Mouse (Mus musculus) intestine, embryonic 16.5 days (tissue): ENCODE measurements around the gene Fscn2. TPM values are rescaled to one million over a fixed set of nuclear protein-coding genes. Genes with fewer than 3 reads are reported as not detected.
"Not testable (repeated sequence)": the region's sequence is repeated elsewhere in the genome, so short reads cannot be mapped to it uniquely, and the experiment has no call there.

ENCODE experiments used
- ATAC-seq: fragments of 200-750 bp; cut with Nextera tagmentation; 2 replicates; pipeline ENCODE4 v1.8.0; 2017; ENCODE audit warnings: moderate TSS enrichment, moderate library complexity
- H3K27ac ChIP-seq: fragments of 300-500 bp; sonication (generic); 2 replicates; pipeline ENCODE4 v1.5.1; 2014; ENCODE audit warnings: mild to moderate bottlenecking, low read length
- H3K27me3 ChIP-seq: fragments of 300-500 bp; sonication (generic); replicated peaks from 2 replicates; pipeline ENCODE4 v1.6.1; 2014; ENCODE audit warnings: low read length, control low read depth, mixed read lengths; ENCODE audit not compliant: control insufficient read depth, insufficient read depth
- H3K36me3 ChIP-seq: fragments of 300-500 bp; sonication (generic); 2 replicates; pipeline ENCODE4 v1.6.1; 2014; ENCODE audit warnings: low read length, control low read depth; ENCODE audit not compliant: control insufficient read depth, insufficient read depth
- H3K4me1 ChIP-seq: fragments of 300-500 bp; sonication (generic); 2 replicates; pipeline ENCODE4 v1.6.1; 2014; ENCODE audit warnings: low read length, control low read depth, mixed read lengths; ENCODE audit not compliant: control insufficient read depth, insufficient read depth
- H3K4me2 ChIP-seq: fragments of 300-500 bp; sonication (generic); 2 replicates; pipeline ENCODE4 v1.6.1; 2014; ENCODE audit warnings: low read depth, low read length, control low read depth
- H3K4me3 ChIP-seq: fragments of 300-500 bp; sonication (generic); 2 replicates; pipeline ENCODE4 v1.5.1; 2014; ENCODE audit warnings: mild to moderate bottlenecking, low read length
- H3K9ac ChIP-seq: fragments of 300-500 bp; sonication (generic); 2 replicates; pipeline ENCODE4 v1.6.1; 2014; ENCODE audit warnings: low read depth, low read length
- H3K9me3 ChIP-seq: fragments of 300-500 bp; sonication (generic); 2 replicates; pipeline ENCODE4 v1.6.1; 2016; ENCODE audit warnings: low read length, control low read depth; ENCODE audit not compliant: control insufficient read depth
- WGBS: fragments of 180-500 bp; shearing (Covaris S2); extraction: QIAGEN DNeasy Blood & Tissue Kit; methylation state at CpG from one replicate; pipeline ENCODE4 v1.1.7; 2014; 5-methylcytosine and 5-hydroxymethylcytosine counted together
- polyA plus RNA-seq: library from polyadenylated mRNA; unstranded; fragments of >200 nt; fragmentation: Nextera tagmentation; extraction: Ambion mirVana; gene quantifications from 2 replicates; pipeline ENCODE4 v1.2.1, GENCODE M21; 2015

Gene Fscn2
- polyA plus RNA-seq, 1 experiment from 2014 or later, result 0.55 TPM

DNA sequence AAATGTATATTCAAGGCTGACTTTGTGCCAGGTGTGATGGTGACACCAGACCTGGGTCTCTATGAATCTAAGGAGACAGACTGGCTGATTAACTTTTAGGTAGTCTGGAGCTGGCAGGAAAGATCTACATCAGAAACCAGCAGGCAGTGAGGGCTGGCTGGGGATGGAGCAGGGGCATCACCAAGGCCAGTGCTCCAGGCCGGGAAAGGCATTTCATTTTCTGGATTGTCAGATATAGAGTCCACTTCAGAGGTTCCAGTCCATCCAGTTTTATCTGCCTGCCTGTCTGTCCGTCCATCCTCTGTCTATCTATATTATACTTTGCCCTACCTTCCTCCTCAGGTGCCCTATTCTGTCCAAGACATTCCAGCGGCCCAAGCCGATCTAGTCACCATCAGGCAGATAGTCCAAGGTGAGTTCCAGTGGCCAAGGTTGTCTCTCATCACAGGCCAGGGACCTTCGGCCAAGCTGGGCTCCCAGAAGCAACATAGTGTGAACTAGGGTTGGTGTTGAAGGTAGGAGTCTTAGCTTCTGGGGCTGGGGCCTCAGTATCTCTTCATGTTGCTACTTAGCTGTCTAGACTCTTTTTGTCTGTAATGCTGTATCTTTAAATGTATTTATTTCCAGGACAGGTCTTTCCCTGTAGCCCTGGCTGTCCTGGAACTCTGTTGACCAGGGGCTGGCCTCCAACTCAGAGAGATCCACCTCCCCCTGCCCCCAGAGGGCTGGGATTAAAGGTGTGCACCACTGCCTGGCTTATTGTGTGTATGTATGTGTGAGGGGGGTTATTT, 17.6 kb upstream of the Fscn2 start:
- no peaks in the 10 kb centered on the region for H3K27me3 ChIP-seq
- H3K4me1 ChIP-seq, result peaks cover 13% of the 10 kb centered on the region
- no peaks in the 10 kb centered on the region for H3K9me3 ChIP-seq
- no peak overlapping the region for H3K4me3 ChIP-seq
- 58% methylated on average over 5 of the region's 5 CpGs for WGBS
- no peak overlapping the region for H3K9ac ChIP-seq
- H3K27ac ChIP-seq, result peak overlapping the region; percentile 6
- no peak overlapping the region for H3K4me2 ChIP-seq
- ATAC-seq, result no peak
- H3K36me3 ChIP-seq, result no peaks in the 10 kb centered on the region

DNA sequence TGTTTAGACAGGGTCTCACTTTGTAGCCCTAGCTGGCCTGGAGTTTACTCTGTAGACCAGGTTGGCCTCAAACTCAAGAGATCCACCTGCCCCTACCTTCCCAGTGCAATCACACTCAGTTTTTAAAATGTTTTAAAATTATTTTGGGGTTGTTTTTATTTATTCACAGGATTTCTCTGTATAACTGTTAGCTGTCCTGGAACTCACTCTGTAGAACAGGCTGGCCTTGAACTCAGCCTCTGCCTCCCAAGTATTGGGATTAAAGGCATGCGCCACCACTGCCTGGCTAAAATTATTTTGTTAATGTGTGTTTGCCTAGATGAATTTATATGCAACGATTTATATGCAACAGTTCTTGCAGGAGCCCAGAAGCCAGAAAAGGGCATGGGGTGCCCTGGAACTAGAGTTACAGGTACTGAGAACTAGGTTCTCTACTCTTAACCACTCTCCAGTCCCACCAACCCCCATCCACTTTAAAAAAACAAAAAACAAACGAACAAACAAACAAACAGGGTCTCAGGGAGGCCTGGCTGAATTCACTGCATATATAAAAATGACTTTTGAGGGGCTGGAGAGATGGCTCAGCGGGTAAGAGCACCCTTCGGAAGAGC, 16.9 kb upstream of the Fscn2 start:
- ATAC-seq, result no peak
- H3K4me2 ChIP-seq, result no peak overlapping the region
- H3K4me3 ChIP-seq, result no peak overlapping the region
- H3K4me1 ChIP-seq, result peaks cover 9% of the 10 kb centered on the region
- no peaks in the 10 kb centered on the region for H3K9me3 ChIP-seq
- H3K9ac ChIP-seq, result no peak overlapping the region
- 44% methylated on average over 5 of the region's 5 CpGs for WGBS
- peak overlapping the region; percentile 45 for H3K27ac ChIP-seq
- no peaks in the 10 kb centered on the region for H3K27me3 ChIP-seq
- no peaks in the 10 kb centered on the region for H3K36me3 ChIP-seq

DNA sequence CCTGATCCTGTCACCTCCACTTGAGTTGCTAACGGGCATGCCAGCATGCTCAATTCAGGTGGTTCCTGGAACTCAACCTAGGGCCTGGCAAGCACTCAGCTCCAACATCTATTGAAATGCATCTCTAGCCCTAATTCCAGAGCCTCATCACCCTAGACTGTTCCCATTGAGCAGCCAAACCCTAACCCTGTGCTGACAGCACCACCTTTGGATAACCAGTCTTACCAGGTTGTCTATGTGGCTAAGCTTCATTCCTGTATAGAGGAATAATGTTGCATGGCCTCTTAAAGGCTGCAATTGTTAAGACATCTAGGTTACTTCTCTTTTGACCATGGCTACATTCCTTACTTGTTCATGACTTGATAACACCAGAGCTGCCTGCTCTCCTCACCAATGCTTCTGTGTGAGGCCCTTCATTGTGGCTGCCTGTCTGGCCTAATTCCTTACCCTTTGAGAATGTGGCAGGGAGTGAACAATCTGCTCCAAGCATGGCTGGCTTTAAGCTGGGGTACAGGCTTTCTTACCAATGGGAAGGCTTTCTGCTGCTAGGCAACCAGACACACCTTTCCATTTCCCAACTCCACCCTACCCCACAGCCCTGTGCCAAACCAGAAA, 16.2 kb upstream of the Fscn2 start:
- H3K4me1 ChIP-seq, result peaks cover 8% of the 10 kb centered on the region
- ATAC-seq, result no peak
- 38% methylated on average over 1 of the region's 1 CpGs for WGBS
- peak overlapping the region; percentile 60; the same call in 1 of the 2 replicates for H3K27ac ChIP-seq
- H3K4me2 ChIP-seq, result peak overlapping the region; percentile 50
- no peaks in the 10 kb centered on the region for H3K27me3 ChIP-seq
- peak overlapping the region; percentile 62 for H3K9ac ChIP-seq
- no peaks in the 10 kb centered on the region for H3K9me3 ChIP-seq
- peak overlapping the region; percentile 39 for H3K4me3 ChIP-seq
- H3K36me3 ChIP-seq, result no peaks in the 10 kb centered on the region

GRCm38 (mm10) chr11:120346383-120347034, 14.8 kb upstream of the Fscn2 start:
- not testable (repeated sequence) for ATAC-seq, H3K27me3 ChIP-seq, H3K9me3 ChIP-seq, H3K27ac ChIP-seq, H3K36me3 ChIP-seq
- peak overlapping the region; percentile 72 for H3K9ac ChIP-seq
- peak overlapping the region; percentile 56 for H3K4me3 ChIP-seq
- WGBS, result 29% methylated on average over 10 of the region's 13 CpGs
- H3K4me2 ChIP-seq, result peak overlapping the region; percentile 67
- peaks cover 20% of the 10 kb centered on the region for H3K4me1 ChIP-seq

DNA sequence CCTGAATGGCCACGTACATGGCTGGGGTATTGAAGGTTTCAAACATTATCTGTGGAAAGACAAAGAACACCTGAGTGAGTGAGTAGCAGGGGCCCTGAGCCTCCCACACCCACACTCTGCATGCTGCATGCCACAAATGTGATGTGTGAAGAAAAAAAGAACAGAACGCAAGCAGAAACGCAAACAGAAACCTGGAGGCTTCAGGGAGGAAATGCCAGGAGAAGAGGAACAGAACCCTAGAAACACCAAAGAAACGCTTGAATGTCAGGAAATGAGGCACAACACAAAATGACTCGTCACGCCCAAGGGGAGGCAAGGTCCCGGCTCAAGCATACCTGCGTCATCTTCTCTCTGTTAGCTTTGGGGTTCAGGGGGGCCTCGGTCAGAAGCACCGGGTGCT, 14.0 kb upstream of the Fscn2 start:
- Histone ChIP-seq H3K4me1 (peaks cover 27% of the 10 kb centered on the region), H3K27me3 (no peaks in the 10 kb centered on the region), H3K9me3 (no peaks in the 10 kb centered on the region), H3K4me3 (peak overlapping the region; percentile 100), H3K36me3 (no peaks in the 10 kb centered on the region), H3K9ac (peak overlapping the region; percentile 100), H3K27ac (peak overlapping the region; percentile 99), H3K4me2 (peak overlapping the region; percentile 35)
- no peak for ATAC-seq
- under 1% methylated on average over 10 of the region's 10 CpGs for WGBS

DNA sequence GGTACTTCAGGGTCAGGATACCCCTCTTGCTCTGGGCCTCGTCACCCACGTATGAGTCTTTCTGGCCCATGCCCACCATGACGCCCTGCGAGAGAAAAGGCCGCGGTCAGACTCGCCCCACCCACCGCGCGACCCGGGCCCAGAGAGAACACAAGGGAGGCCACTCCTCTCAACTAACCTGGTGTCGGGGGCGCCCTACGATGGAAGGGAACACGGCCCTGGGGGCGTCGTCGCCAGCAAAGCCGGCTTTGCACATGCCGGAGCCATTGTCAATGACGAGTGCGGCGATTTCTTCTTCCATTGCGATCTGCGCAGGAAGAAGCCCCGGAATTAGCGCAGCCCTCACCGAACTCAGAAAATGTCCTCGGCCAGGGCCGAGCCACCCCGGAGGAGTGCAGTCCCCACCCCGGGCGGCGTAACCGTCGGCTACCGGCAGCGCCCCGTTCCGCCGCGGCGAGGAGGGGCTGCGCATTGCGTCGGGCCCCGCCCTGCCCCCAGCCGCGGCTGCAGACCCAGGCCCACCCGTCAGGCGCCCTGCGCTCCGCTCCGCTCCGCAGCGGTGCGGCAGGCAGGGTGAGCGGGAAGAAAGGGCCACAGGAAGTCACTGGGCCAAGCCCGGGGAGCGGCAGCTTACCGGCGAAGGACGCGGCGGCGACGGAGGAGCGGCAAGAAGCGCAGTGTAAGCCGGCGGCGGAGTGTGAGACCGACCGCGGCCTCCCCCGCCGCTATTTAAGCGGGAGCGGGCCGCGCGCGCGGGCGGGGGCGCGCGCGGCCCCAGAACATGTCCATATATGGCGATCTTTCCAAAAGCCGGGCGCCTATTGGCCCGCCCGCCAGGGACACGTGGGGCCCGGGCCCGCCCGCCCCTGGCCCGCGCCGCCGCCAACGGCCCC, 13.3 kb upstream of the Fscn2 start, which contains the start of gene Actg1:
Gene Actg1, minus strand, starts transcription at position 752 of the 893 bp plus-strand sequence.
- peak; percentile 64 for ATAC-seq
- Histone ChIP-seq H3K9ac (peak within 1 kb of the TSS; percentile 100), H3K4me2 (peak within 1 kb of the TSS; percentile 91), H3K36me3 (no peaks in the 10 kb centered on the region), H3K27me3 (no peaks in the 10 kb centered on the region), H3K9me3 (no peaks in the 10 kb centered on the region), H3K27ac (peak within 1 kb of the TSS; percentile 100), H3K4me3 (peak within 1 kb of the TSS; percentile 100), H3K4me1 (peaks cover 34% of the 10 kb centered on the region)
- WGBS, result 1% methylated on average over 73 of the region's 103 CpGs

- WGBS, result 10% methylated on average over 44 of the region's 53 CpGs
- H3K27me3 ChIP-seq, result no peaks in the 10 kb centered on the region
- peak overlapping the region; percentile 100 for H3K4me3 ChIP-seq
- no peaks in the 10 kb centered on the region for H3K36me3 ChIP-seq
- ATAC-seq, result peak; percentile 6; the same call in 1 of the 2 replicates
- peaks cover 42% of the 10 kb centered on the region for H3K4me1 ChIP-seq
- H3K9me3 ChIP-seq, result no peaks in the 10 kb centered on the region
- H3K9ac ChIP-seq, result peak overlapping the region; percentile 100
- peak overlapping the region; percentile 91 for H3K4me2 ChIP-seq
- peak overlapping the region; percentile 100 for H3K27ac ChIP-seq
These were observed 12.5 kb upstream of the Fscn2 start for GRCm38 (mm10) chr11:120348684-120349370.

DNA sequence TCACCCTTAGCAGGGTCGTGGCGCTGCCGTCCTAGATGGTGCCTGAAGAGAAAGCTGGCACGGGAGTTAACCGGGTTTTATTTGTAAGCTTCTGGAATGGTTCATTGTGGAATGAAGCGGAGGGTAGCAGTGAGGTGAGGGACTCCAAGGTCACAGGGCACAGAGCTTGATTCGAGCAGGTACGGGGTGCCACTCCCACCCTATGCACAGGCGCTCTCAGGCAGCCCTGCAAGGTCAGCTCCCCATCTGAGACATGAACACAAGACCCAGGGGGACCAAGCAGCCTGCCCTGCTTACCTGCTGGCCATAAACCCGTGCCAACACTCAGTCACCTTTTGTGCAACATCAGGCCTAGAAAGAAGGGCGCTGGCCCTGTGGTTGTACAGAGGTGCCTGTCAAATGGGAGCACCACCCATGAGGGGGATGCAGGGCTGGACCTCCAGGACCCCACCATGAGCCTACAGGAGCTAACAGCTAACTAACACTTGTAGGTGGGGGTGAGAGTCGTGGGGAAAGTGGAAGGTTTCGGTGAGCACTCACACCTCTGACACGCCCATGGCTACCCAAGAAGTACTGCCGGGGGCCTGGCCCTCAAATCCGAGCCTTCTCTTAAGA, 11.9 kb upstream of the Fscn2 start:
- peak overlapping the region; percentile 100 for H3K9ac ChIP-seq
- peak overlapping the region; percentile 91 for H3K4me2 ChIP-seq
- H3K36me3 ChIP-seq, result no peaks in the 10 kb centered on the region
- peak overlapping the region; percentile 100 for H3K4me3 ChIP-seq
- H3K27me3 ChIP-seq, result no peaks in the 10 kb centered on the region
- H3K9me3 ChIP-seq, result no peaks in the 10 kb centered on the region
- H3K27ac ChIP-seq, result peak overlapping the region; percentile 100
- WGBS, result 2% methylated on average over 16 of the region's 16 CpGs
- peak; percentile 9; the same call in 1 of the 2 replicates for ATAC-seq
- peaks cover 45% of the 10 kb centered on the region for H3K4me1 ChIP-seq
